10 mouse cellular contexts compared by ENCODE assay signal in genomic region chr10:79707759-79708158, GRCm38 (mm10). TPM values are rescaled to one million over a fixed set of nuclear protein-coding genes. Genes with fewer than 3 reads are reported as not detected.
DNase-seq lines count a peak whose midpoint lies in the region; ATAC-seq and TF ChIP-seq lines count a peak whose summit lies in the region.
"Had no signal": no experiment of that assay in that cellular context is flagged by ENCODE, and none has a peak within 500 bp of the region (broad histone marks: within the 10 kb centered on the region; RNA-seq: fewer than 3 reads in every experiment).

No protein-coding gene starts in this region.

- peaks cover 39 to 54% of the 10 kb centered on the region in 2 experiments for H3K4me1 ChIP-seq in heart, embryonic 14.5 days (ENCODE audit: control insufficient read depth in 2 of 2, insufficient read depth in 2 of 2, low read length in 2 of 2)
- peaks cover 30% of the 10 kb centered on the region for H3K4me1 ChIP-seq in midbrain, embryonic 15.5 days
- peaks cover 11% of the 10 kb centered on the region; the same call in 1 of the 2 replicates for H3K4me1 ChIP-seq in midbrain, postnatal 0 days (ENCODE audit: insufficient read depth, low read length)
- H3K4me1 ChIP-seq in cortical plate, adult 2 months (ENCODE audit: control insufficient read depth, insufficient read depth, low read length): peaks cover 8% of the 10 kb centered on the region
- H3K4me1 ChIP-seq in liver, postnatal 0 days (ENCODE audit: insufficient read depth): peaks cover 43% of the 10 kb centered on the region

- TF ChIP-seq CTCF in midbrain, postnatal 0 days (IDR thresholded peaks at IDR 0.05): no peak
- TF ChIP-seq CTCF in cortical plate, adult 2 months (IDR thresholded peaks at IDR 0.05; ENCODE audit: extremely low read depth, insufficient read depth, low read length): no peak
- TF ChIP-seq CTCF in liver, postnatal 0 days (IDR thresholded peaks at IDR 0.05; ENCODE audit: low read depth): no peak

- H3K4me2 ChIP-seq in heart, embryonic 14.5 days (ENCODE audit: low read length): peak overlapping the region; percentile 93
- H3K4me2 ChIP-seq in midbrain, embryonic 15.5 days: 0 out of 2 replicates have a peak overlapping the region, but pooled peaks have one; percentile 14
- no peak overlapping the region for H3K4me2 ChIP-seq in midbrain, postnatal 0 days (ENCODE audit: low read depth, low read length, poor library complexity, severe bottlenecking)
- peak overlapping the region; percentile 77 for H3K4me2 ChIP-seq in liver, postnatal 0 days (ENCODE audit: low read depth, low read length)
- H3K4me2 ChIP-seq: midbrain, embryonic 11.5 days had no signal

- no peak overlapping the region for H3K9ac ChIP-seq in heart, embryonic 14.5 days (ENCODE audit: low read length)
- no peak overlapping the region for H3K9ac ChIP-seq in midbrain, embryonic 15.5 days
- H3K9ac ChIP-seq in midbrain, postnatal 0 days (replicated peaks; ENCODE audit: low read length, poor library complexity, severe bottlenecking): no peak overlapping the region
- peak overlapping the region; percentile 87 for H3K9ac ChIP-seq in liver, postnatal 0 days (replicated peaks)

- H3K27me3 ChIP-seq in heart, embryonic 14.5 days (ENCODE audit: control insufficient read depth, insufficient read depth, low read length): no peaks in the 10 kb centered on the region
- no peaks in the 10 kb centered on the region for H3K27me3 ChIP-seq in midbrain, embryonic 15.5 days (replicated peaks)
- H3K27me3 ChIP-seq in midbrain, postnatal 0 days (ENCODE audit: insufficient read depth, low read length): no peaks in the 10 kb centered on the region
- H3K27me3 ChIP-seq in liver, postnatal 0 days (ENCODE audit: insufficient read depth, low read length): no peaks in the 10 kb centered on the region

- no peak for TF ChIP-seq POLR2A in cortical plate, adult 2 months (IDR thresholded peaks at IDR 0.05; ENCODE audit: extremely low read depth, insufficient read depth, low read length)

- DNase-seq in heart, adult 8-10 months (ENCODE audit: low spot score): no peak
- DNase-seq in midbrain, postnatal 0 days (ENCODE audit: low spot score): no peak
- DNase-seq in liver, postnatal 0 days: no peak
- DNase-seq in left cerebral cortex, adult 18-20 months (ENCODE audit: low spot score in 2 of 2): no peak
- DNase-seq in lung, postnatal 14 days: no peak
- DNase-seq: kidney, adult 9 months had no signal

- no peak for ATAC-seq in heart, embryonic 14.5 days (ENCODE audit: insufficient number of reproducible peaks, insufficient read depth, low FRiP score, low read depth)
- ATAC-seq in midbrain, embryonic 15.5 days (replicated peaks): no peak
- no peak for ATAC-seq in midbrain, postnatal 0 days (ENCODE audit: low FRiP score)
- ATAC-seq in liver, postnatal 0 days: no peak

- no peak for TF ChIP-seq EP300 in liver, postnatal 0 days (IDR thresholded peaks at IDR 0.05; ENCODE audit: low read depth)

- peaks cover 62% of the 10 kb centered on the region for H3K36me3 ChIP-seq in heart, embryonic 14.5 days (ENCODE audit: control insufficient read depth, insufficient read depth, low read length)
- peaks cover 22% of the 10 kb centered on the region for H3K36me3 ChIP-seq in midbrain, embryonic 15.5 days (replicated peaks)
- peaks cover 37% of the 10 kb centered on the region for H3K36me3 ChIP-seq in midbrain, postnatal 0 days (ENCODE audit: insufficient read depth, low read length)
- H3K36me3 ChIP-seq in liver, postnatal 0 days (replicated peaks; ENCODE audit: insufficient read depth, low read length): peaks cover 61% of the 10 kb centered on the region

- peak overlapping the region in 1 of 2 experiments; percentile 64; a peak in 1 of 4 replicates for H3K27ac ChIP-seq in heart, embryonic 14.5 days (replicated peaks in 1 of 2; ENCODE audit: control insufficient read depth in 1 of 2, insufficient read depth in 1 of 2, low read depth in 2 of 2, low read length in 2 of 2)
- no peak overlapping the region for H3K27ac ChIP-seq in midbrain, embryonic 15.5 days
- no peak overlapping the region for H3K27ac ChIP-seq in midbrain, postnatal 0 days (ENCODE audit: low read depth, low read length)
- 0 out of 2 replicates have a peak overlapping the region, but pooled peaks have one; percentile 30 for H3K27ac ChIP-seq in cortical plate, adult 2 months (ENCODE audit: insufficient read depth, low read length)
- peak overlapping the region; percentile 79; the same call in 1 of the 2 replicates for H3K27ac ChIP-seq in liver, postnatal 0 days (ENCODE audit: low read depth)

- WGBS in heart, embryonic 14.5 days: 41% methylated on average over 4 of the region's 4 CpGs
- WGBS in midbrain, embryonic 15.5 days: 79% methylated on average over 4 of the region's 4 CpGs
- WGBS in midbrain, postnatal 0 days: 65% methylated on average over 4 of the region's 4 CpGs
- 57% methylated on average over 4 of the region's 4 CpGs for WGBS in liver, postnatal 0 days (ENCODE audit: insufficient replicate concordance)

- H3K4me3 ChIP-seq in heart, embryonic 14.5 days (ENCODE audit: control insufficient read depth in 1 of 2, insufficient read depth in 1 of 2, low read depth in 1 of 2, low read length in 2 of 2): no peak overlapping the region
- no peak overlapping the region for H3K4me3 ChIP-seq in midbrain, embryonic 15.5 days
- H3K4me3 ChIP-seq in midbrain, postnatal 0 days (ENCODE audit: low read depth, low read length): no peak overlapping the region
- peak overlapping the region; percentile 83; the same call in 1 of the 2 replicates for H3K4me3 ChIP-seq in cortical plate, adult 2 months (ENCODE audit: insufficient read depth, low read length)
- 0 out of 2 replicates have a peak overlapping the region, but pooled peaks have one; percentile 85 for H3K4me3 ChIP-seq in liver, postnatal 0 days (ENCODE audit: low read depth, low read length)

- H3K9me3 ChIP-seq in heart, embryonic 14.5 days (ENCODE audit: control insufficient read depth, low read length): no peaks in the 10 kb centered on the region
- no peaks in the 10 kb centered on the region for H3K9me3 ChIP-seq in midbrain, embryonic 15.5 days
- H3K9me3 ChIP-seq in midbrain, postnatal 0 days (ENCODE audit: low read length): no peaks in the 10 kb centered on the region
- H3K9me3 ChIP-seq in liver, postnatal 0 days (ENCODE audit: low read length): no peaks in the 10 kb centered on the region

RNA-seq across cellular contexts. Expression of gene Bsg, which starts 3.5 kb away (rescaled TPM):
- polyA plus RNA-seq in heart, embryonic 14.5 days (2014; fragmentation: Nextera tagmentation; extraction: Ambion mirVana): 989 and 1,200 TPM in 2 replicates
- total RNA-seq in heart, adult 8-10 months (2022): 1,000 to 10,000 TPM; 1,424 to 1,552 (median 1,533) TPM
- 819 and 876 TPM in 2 replicates for polyA plus RNA-seq in midbrain, embryonic 15.5 days (2015; fragmentation: Nextera tagmentation; extraction: Ambion mirVana)
- 1,054 and 1,082 TPM in 2 replicates for total RNA-seq in midbrain, postnatal 0 days (2014; rRNA removed)
- 1,042 and 1,135 TPM in 2 replicates for polyA plus RNA-seq in midbrain, postnatal 0 days (2015; fragmentation: Nextera tagmentation; extraction: Ambion mirVana)
- polyA plus RNA-seq in cortical plate, adult 2 months (2012; rRNA removed): 1,018 and 1,074 TPM in 2 replicates
- 979 and 1,075 TPM in 2 replicates for polyA plus RNA-seq in liver, postnatal 0 days (2015; fragmentation: Nextera tagmentation; extraction: Ambion mirVana)
- total RNA-seq in left cerebral cortex, adult 18-20 months (2021): 100 to 1,000 TPM; 566 to 614 TPM

RNA-seq across cellular contexts. Expression of gene Hcn2, which starts 8.7 kb away (rescaled TPM):
- 0.05 and 0.19 TPM in 2 replicates for polyA plus RNA-seq in heart, embryonic 14.5 days (2014; fragmentation: Nextera tagmentation; extraction: Ambion mirVana)
- 10 to 100 TPM; 13.7 to 16.7 (median 15.1) TPM for total RNA-seq in heart, adult 8-10 months (2022)
- polyA plus RNA-seq in midbrain, embryonic 15.5 days (2015; fragmentation: Nextera tagmentation; extraction: Ambion mirVana): 1.3 and 1.7 TPM in 2 replicates
- total RNA-seq in midbrain, postnatal 0 days (2014; rRNA removed): 60.9 and 66.1 TPM in 2 replicates
- 5.0 TPM in 2 replicates for polyA plus RNA-seq in midbrain, postnatal 0 days (2015; fragmentation: Nextera tagmentation; extraction: Ambion mirVana)
- polyA plus RNA-seq in cortical plate, adult 2 months (2012; rRNA removed): 123 and 128 TPM in 2 replicates
- polyA plus RNA-seq in liver, postnatal 0 days (2015; fragmentation: Nextera tagmentation; extraction: Ambion mirVana): 0.04 and 0.06 TPM in 2 replicates
- 100 to 1,000 TPM; 142 to 157 TPM for total RNA-seq in left cerebral cortex, adult 18-20 months (2021)

RNA-seq across cellular contexts. Expression of gene Gzmm, which starts 18.9 kb away (rescaled TPM):
- 0.77 and 0.94 TPM in 2 replicates for polyA plus RNA-seq in heart, embryonic 14.5 days (2014; fragmentation: Nextera tagmentation; extraction: Ambion mirVana)
- total RNA-seq in heart, adult 8-10 months (2022): 1 to 10 TPM; 7.6 to 9.0 (median 8.3) TPM
- 1.7 and 2.2 TPM in 2 replicates for polyA plus RNA-seq in midbrain, embryonic 15.5 days (2015; fragmentation: Nextera tagmentation; extraction: Ambion mirVana)
- total RNA-seq in midbrain, postnatal 0 days (2014; rRNA removed): 0.66 and 0.85 TPM in 2 replicates
- 1.2 and 1.4 TPM in 2 replicates for polyA plus RNA-seq in midbrain, postnatal 0 days (2015; fragmentation: Nextera tagmentation; extraction: Ambion mirVana)
- polyA plus RNA-seq in cortical plate, adult 2 months (2012; rRNA removed): 1.1 and 1.4 TPM in 2 replicates
- 0.09 and 0.13 TPM in 2 replicates for polyA plus RNA-seq in liver, postnatal 0 days (2015; fragmentation: Nextera tagmentation; extraction: Ambion mirVana)
- total RNA-seq in left cerebral cortex, adult 18-20 months (2021): 1 to 10 TPM; 2.7 to 3.2 TPM

RNA-seq across cellular contexts. Expression of gene Cdc34, which starts 25.8 kb away (rescaled TPM):
- polyA plus RNA-seq in heart, embryonic 14.5 days (2014; fragmentation: Nextera tagmentation; extraction: Ambion mirVana): 106 and 109 TPM in 2 replicates
- 100 to 1,000 TPM; 201 to 230 (median 213) TPM for total RNA-seq in heart, adult 8-10 months (2022)
- polyA plus RNA-seq in midbrain, embryonic 15.5 days (2015; fragmentation: Nextera tagmentation; extraction: Ambion mirVana): 88.8 and 91.6 TPM in 2 replicates
- 65.8 and 99.4 TPM in 2 replicates for total RNA-seq in midbrain, postnatal 0 days (2014; rRNA removed)
- polyA plus RNA-seq in midbrain, postnatal 0 days (2015; fragmentation: Nextera tagmentation; extraction: Ambion mirVana): 72.5 and 75.2 TPM in 2 replicates
- 110 TPM in 2 replicates for polyA plus RNA-seq in cortical plate, adult 2 months (2012; rRNA removed)
- polyA plus RNA-seq in liver, postnatal 0 days (2015; fragmentation: Nextera tagmentation; extraction: Ambion mirVana): 77.6 and 80.1 TPM in 2 replicates
- 10 to 100 TPM; 75.4 to 77.5 TPM for total RNA-seq in left cerebral cortex, adult 18-20 months (2021)

RNA-seq across cellular contexts. Expression of gene Tpgs1, which starts 38.6 kb away (rescaled TPM):
- 44.5 and 48.2 TPM in 2 replicates for polyA plus RNA-seq in heart, embryonic 14.5 days (2014; fragmentation: Nextera tagmentation; extraction: Ambion mirVana)
- total RNA-seq in heart, adult 8-10 months (2022): 10 to 100 TPM; 14.5 to 20.0 (median 16.9) TPM
- 99.8 and 105 TPM in 2 replicates for polyA plus RNA-seq in midbrain, embryonic 15.5 days (2015; fragmentation: Nextera tagmentation; extraction: Ambion mirVana)
- total RNA-seq in midbrain, postnatal 0 days (2014; rRNA removed): 80.9 and 85.9 TPM in 2 replicates
- 139 and 146 TPM in 2 replicates for polyA plus RNA-seq in midbrain, postnatal 0 days (2015; fragmentation: Nextera tagmentation; extraction: Ambion mirVana)
- polyA plus RNA-seq in cortical plate, adult 2 months (2012; rRNA removed): 87.5 and 88.2 TPM in 2 replicates
- polyA plus RNA-seq in liver, postnatal 0 days (2015; fragmentation: Nextera tagmentation; extraction: Ambion mirVana): 24.9 and 25.8 TPM in 2 replicates
- 10 to 100 TPM; 69.8 to 77.1 TPM for total RNA-seq in left cerebral cortex, adult 18-20 months (2021)

Comparison
In these comparisons a context has a peak if more than half of its experiments do, and no peak if none do; other contexts are left out.
1. H3K27ac ChIP-seq: peak in cortical plate, adult 2 months (single experiment) and liver, postnatal 0 days (single experiment); none in midbrain, embryonic 15.5 days (single experiment) and midbrain, postnatal 0 days (single experiment).
2. H3K4me3 ChIP-seq: peak in cortical plate, adult 2 months (single experiment) and liver, postnatal 0 days (single experiment); none in heart, embryonic 14.5 days (0 of 2), midbrain, embryonic 15.5 days (single experiment) and midbrain, postnatal 0 days (single experiment).
3. RNA of gene Hcn2, which starts 8.7 kb away (polyA plus RNA-seq): 123 to 128 TPM in cortical plate, adult 2 months; 5.0 TPM in midbrain, postnatal 0 days, 1.3 to 1.7 TPM in midbrain, embryonic 15.5 days, 0.05 to 0.19 TPM in heart, embryonic 14.5 days and 0.04 to 0.06 TPM in liver, postnatal 0 days; every median in the first group is over 10 times any median in the second.